Comparison of ENCODE assay signal across 9 mouse cellular contexts in the genomic region with DNA sequence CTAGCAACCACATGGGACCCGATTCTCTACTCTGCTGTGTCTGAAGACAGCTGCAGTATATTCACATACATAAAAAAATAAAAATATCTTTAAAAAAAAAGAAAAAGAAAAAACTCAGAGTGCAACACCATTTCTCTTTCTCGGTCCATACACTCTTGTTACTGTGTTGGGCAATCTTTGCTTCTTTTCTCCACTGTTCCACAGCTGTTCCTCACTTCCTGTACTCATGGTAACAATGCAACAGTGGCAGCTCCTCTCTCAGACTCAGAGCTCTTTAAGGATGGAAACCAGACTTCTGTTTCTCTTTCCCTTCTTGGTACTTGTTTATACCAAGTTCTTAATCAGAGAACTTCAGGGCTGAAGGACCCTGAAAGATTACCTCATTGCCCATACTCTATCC. TPM values are rescaled to one million over a fixed set of nuclear protein-coding genes. Genes with fewer than 3 reads are reported as not detected.
DNase-seq lines count a peak whose midpoint lies in the region; ATAC-seq and TF ChIP-seq lines count a peak whose summit lies in the region.
"Had no signal": no experiment of that assay in that cellular context is flagged by ENCODE, and none has a peak within 500 bp of the region (broad histone marks: within the 10 kb centered on the region; RNA-seq: fewer than 3 reads in every experiment).

No protein-coding gene starts in this region.

- peak overlapping the region; percentile 82 for H3K4me3 ChIP-seq in heart, embryonic 13.5 days
- H3K4me3 ChIP-seq in ES-Bruce4 (ENCODE audit: low read depth, low read length) (no peak overlapping the region), macrophage (ENCODE audit: inconsistent target) (peak overlapping the region; percentile 90)
- H3K4me3 ChIP-seq in hindbrain, embryonic 10.5 days, result peak overlapping the region; percentile 91
- H3K4me3 ChIP-seq in thymus, adult 2 months (ENCODE audit: control insufficient read depth, insufficient read depth, low read length), result no peak overlapping the region

- WGBS in heart, embryonic 13.5 days, result 85% methylated on average over 2 of the region's 2 CpGs
- 89% methylated on average over 2 of the region's 2 CpGs for WGBS in hindbrain, embryonic 10.5 days
- 43% methylated on average over 2 of the region's 2 CpGs for WGBS in macrophage (ENCODE audit: missing documents)
- 69% methylated on average over 2 of the region's 2 CpGs for WGBS in thymus, adult 2 months

- no peak for TF ChIP-seq EP300 in ES-Bruce4 (IDR thresholded peaks at IDR 0.05; ENCODE audit: insufficient read depth, low read depth, low read length)

- no peak for TF ChIP-seq POLR2A in ES-Bruce4 (IDR thresholded peaks at IDR 0.05; ENCODE audit: insufficient read depth, low read length)
- no peak for TF ChIP-seq POLR2A in thymus, adult 2 months (IDR thresholded peaks at IDR 0.05; ENCODE audit: control insufficient read depth, extremely low read depth, insufficient read depth, low read length, poor library complexity)

- ATAC-seq in heart, embryonic 13.5 days (ENCODE audit: extremely low read depth, insufficient number of reproducible peaks, low FRiP score, low TSS enrichment), result no peak

- peaks cover 27% of the 10 kb centered on the region for H3K4me1 ChIP-seq in heart, embryonic 13.5 days
- no peaks in the 10 kb centered on the region for H3K4me1 ChIP-seq in ES-Bruce4 (ENCODE audit: control insufficient read depth, insufficient read depth, low read length)
- peaks cover 23% of the 10 kb centered on the region for H3K4me1 ChIP-seq in hindbrain, embryonic 10.5 days (replicated peaks)
- peaks cover 8% of the 10 kb centered on the region for H3K4me1 ChIP-seq in thymus, adult 2 months (replicated peaks; ENCODE audit: control insufficient read depth, insufficient read depth, low read length)

- H3K9me3 ChIP-seq in heart, embryonic 13.5 days, result no peaks in the 10 kb centered on the region
- no peaks in the 10 kb centered on the region for H3K9me3 ChIP-seq in ES-Bruce4 (replicated peaks; ENCODE audit: control insufficient read depth, insufficient read depth, low read length, poor library complexity, severe bottlenecking)
- no peaks in the 10 kb centered on the region for H3K9me3 ChIP-seq in hindbrain, embryonic 10.5 days

- peak overlapping the region; percentile 84 for H3K4me2 ChIP-seq in heart, embryonic 13.5 days

- peaks cover 44% of the 10 kb centered on the region for H3K79me2 ChIP-seq in macrophage (ENCODE audit: inconsistent target)

- H3K36me3 ChIP-seq in heart, embryonic 13.5 days, result peaks cover 68% of the 10 kb centered on the region
- H3K36me3 ChIP-seq in ES-Bruce4 (ENCODE audit: control insufficient read depth, insufficient read depth, low read length, poor library complexity, severe bottlenecking) (peaks cover 24% of the 10 kb centered on the region), macrophage (ENCODE audit: inconsistent target) (peaks cover 25% of the 10 kb centered on the region)
- peaks cover 72% of the 10 kb centered on the region for H3K36me3 ChIP-seq in hindbrain, embryonic 10.5 days
- peaks cover 28% of the 10 kb centered on the region for H3K36me3 ChIP-seq in thymus, adult 2 months (ENCODE audit: control insufficient read depth, insufficient read depth, low read length)

- no peak for DNase-seq in heart, postnatal 14 days
- no peak for DNase-seq in hindbrain, embryonic 10.5 days (ENCODE audit: low spot score)
- DNase-seq in layer of hippocampus, postnatal 14 days (ENCODE audit: low spot score in 2 of 2), result no peak
- no peak for DNase-seq in spleen, postnatal 36 days (ENCODE audit: low spot score in 2 of 2)
- no peak for DNase-seq in thymus, adult 2 months

- peak overlapping the region; percentile 94 for H3K27ac ChIP-seq in heart, embryonic 13.5 days (replicated peaks)
- H3K27ac ChIP-seq in ES-Bruce4 (ENCODE audit: insufficient read depth, low read length), result no peak overlapping the region
- H3K27ac ChIP-seq in hindbrain, embryonic 10.5 days, result peak overlapping the region; percentile 98
- peak overlapping the region; percentile 85 for H3K27ac ChIP-seq in macrophage
- H3K27ac ChIP-seq in thymus, adult 2 months (ENCODE audit: control insufficient read depth, insufficient read depth, low read length), result no peak overlapping the region

- peak overlapping the region; percentile 96 for H3K9ac ChIP-seq in heart, embryonic 13.5 days
- H3K9ac ChIP-seq in ES-Bruce4 (ENCODE audit: low read depth, poor library complexity, severe bottlenecking), result peak overlapping the region; percentile 86

- TF ChIP-seq CTCF in ES-Bruce4 (IDR thresholded peaks at IDR 0.05; ENCODE audit: low read depth, low read length), result no peak
- no peak for TF ChIP-seq CTCF in thymus, adult 2 months (IDR thresholded peaks at IDR 0.05; ENCODE audit: borderline replicate concordance, control insufficient read depth, extremely low read depth, insufficient read depth, low read length, poor library complexity)

- intact Hi-C loops in heart, postnatal 14 days (cut with DNase I), result no loop called here

- H3K27me3 ChIP-seq in heart, embryonic 13.5 days (replicated peaks), result no peaks in the 10 kb centered on the region
- no peaks in the 10 kb centered on the region for H3K27me3 ChIP-seq in ES-Bruce4 (ENCODE audit: control insufficient read depth, insufficient read depth, low read length, poor library complexity, severe bottlenecking)
- no peaks in the 10 kb centered on the region for H3K27me3 ChIP-seq in hindbrain, embryonic 10.5 days (ENCODE audit: insufficient read depth, poor library complexity, severe bottlenecking)
- no peaks in the 10 kb centered on the region for H3K27me3 ChIP-seq in thymus, adult 2 months (ENCODE audit: control insufficient read depth, insufficient read depth, low read length)

RNA-seq across cellular contexts. Expression of a gene that starts 1.1 kb away (rescaled TPM):
- 26.8 and 27.7 TPM in 2 replicates for polyA plus RNA-seq in heart, embryonic 13.5 days (2015; fragmentation: Nextera tagmentation; extraction: Ambion mirVana)
- 10 to 100 TPM; 19.3 to 22.6 TPM for total RNA-seq in heart, postnatal 14 days (2021)
- polyA plus RNA-seq in ES-Bruce4 (2011; ENCODE audit: insufficient read depth, insufficient read length, low read depth, missing spikeins) (20.7 and 24.0 TPM in 2 replicates), macrophage (2018) (11.7 to 17.7 TPM (median 14.4 TPM) in 3 replicates)
- 55.9 and 56.8 TPM in 2 replicates for polyA plus RNA-seq in hindbrain, embryonic 10.5 days (2016; fragmentation: Nextera tagmentation; extraction: Ambion mirVana)
- total RNA-seq in macrophage (2018; cell fraction: chromatin; rRNA removed), result 10 to 100 TPM in 14 of 26 experiments, 1 to 10 TPM in 11, under 1 TPM in 1; 0.82 to 24.8 (median 12.2) TPM
- 10 to 100 TPM in 22 of 26 experiments, 1 to 10 TPM in 4; 5.5 to 18.9 (median 14.1) TPM for total RNA-seq in macrophage (2018; cell fraction: cytosol; rRNA removed)
- 10 to 100 TPM in 17 of 26 experiments, 1 to 10 TPM in 9; 3.5 to 23.2 (median 13.0) TPM for total RNA-seq in macrophage (2018; cell fraction: nucleus; rRNA removed)
- total RNA-seq in layer of hippocampus, postnatal 14 days (2021), result 10 to 100 TPM; 31.3 to 38.8 TPM
- 26.9 and 29.1 TPM in 2 replicates for polyA plus RNA-seq in thymus, adult 2 months (2012; rRNA removed)

RNA-seq across cellular contexts. Expression of a gene that starts 1.2 kb away (rescaled TPM):
- polyA plus RNA-seq in heart, embryonic 13.5 days (2015; fragmentation: Nextera tagmentation; extraction: Ambion mirVana), result 314 and 369 TPM in 2 replicates
- 100 to 1,000 TPM; 752 to 790 TPM for total RNA-seq in heart, postnatal 14 days (2021)
- 86.9 and 90.1 TPM in 2 replicates for polyA plus RNA-seq in ES-Bruce4 (2011; ENCODE audit: insufficient read depth, insufficient read length, low read depth, missing spikeins)
- 189 and 220 TPM in 2 replicates for polyA plus RNA-seq in hindbrain, embryonic 10.5 days (2016; fragmentation: Nextera tagmentation; extraction: Ambion mirVana)
- total RNA-seq in macrophage (2018; cell fraction: chromatin; rRNA removed), result 10 to 100 TPM in 25 of 26 experiments, 1 to 10 TPM in 1; 9.7 to 88.8 (median 48.3) TPM
- 100 to 1,000 TPM in 12 of 26 experiments, 10 to 100 TPM in 14; 68.1 to 131 (median 98.3) TPM for total RNA-seq in macrophage (2018; cell fraction: cytosol; rRNA removed)
- 10 to 100 TPM; 19.6 to 91.0 (median 53.1) TPM for total RNA-seq in macrophage (2018; cell fraction: nucleus; rRNA removed)
- polyA plus RNA-seq in macrophage (2018), result 67.4 to 116 TPM (median 113 TPM) in 3 replicates
- 100 to 1,000 TPM; 226 to 232 TPM for total RNA-seq in layer of hippocampus, postnatal 14 days (2021)
- 133 and 163 TPM in 2 replicates for polyA plus RNA-seq in thymus, adult 2 months (2012; rRNA removed)

RNA-seq across cellular contexts. Expression of a gene that starts 17.7 kb away (rescaled TPM):
- polyA plus RNA-seq in heart, embryonic 13.5 days (2015; fragmentation: Nextera tagmentation; extraction: Ambion mirVana), result 9.8 and 12.9 TPM in 2 replicates
- total RNA-seq in heart, postnatal 14 days (2021), result 1 to 10 TPM; 4.3 to 6.3 TPM
- polyA plus RNA-seq in ES-Bruce4 (2011; ENCODE audit: insufficient read depth, insufficient read length, low read depth, missing spikeins), result 0.94 and 2.1 TPM in 2 replicates
- polyA plus RNA-seq in hindbrain, embryonic 10.5 days (2016; fragmentation: Nextera tagmentation; extraction: Ambion mirVana), result 2.4 and 9.6 TPM in 2 replicates
- not detected for total RNA-seq in macrophage (2018; cell fraction: chromatin; rRNA removed)
- total RNA-seq in macrophage (2018; cell fraction: cytosol; rRNA removed), result not detected
- total RNA-seq in macrophage (2018; cell fraction: nucleus; rRNA removed), result not detected
- not detected in 3 replicates for polyA plus RNA-seq in macrophage (2018)
- total RNA-seq in layer of hippocampus, postnatal 14 days (2021), result 100 to 1,000 TPM; 172 to 176 TPM
- 2.5 and 4.9 TPM in 2 replicates for polyA plus RNA-seq in thymus, adult 2 months (2012; rRNA removed)
- total RNA-seq: neutrophil, adult 5-6 weeks had no signal

RNA-seq across cellular contexts. Expression of a gene that starts 36.8 kb away (rescaled TPM):
- 93.9 and 98.7 TPM in 2 replicates for polyA plus RNA-seq in heart, embryonic 13.5 days (2015; fragmentation: Nextera tagmentation; extraction: Ambion mirVana)
- 10 to 100 TPM; 87.1 to 89.0 TPM for total RNA-seq in heart, postnatal 14 days (2021)
- polyA plus RNA-seq in ES-Bruce4 (2011; ENCODE audit: insufficient read depth, insufficient read length, low read depth, missing spikeins) (182 and 183 TPM in 2 replicates), macrophage (2018) (34.7 to 38.9 TPM (median 36.7 TPM) in 3 replicates)
- polyA plus RNA-seq in hindbrain, embryonic 10.5 days (2016; fragmentation: Nextera tagmentation; extraction: Ambion mirVana), result 129 and 141 TPM in 2 replicates
- total RNA-seq in macrophage (2018; cell fraction: chromatin; rRNA removed), result 100 to 1,000 TPM; 117 to 284 (median 186) TPM
- 10 to 100 TPM; 29.8 to 46.3 (median 40.2) TPM for total RNA-seq in macrophage (2018; cell fraction: cytosol; rRNA removed)
- 100 to 1,000 TPM; 100 to 241 (median 155) TPM for total RNA-seq in macrophage (2018; cell fraction: nucleus; rRNA removed)
- total RNA-seq in layer of hippocampus, postnatal 14 days (2021), result 100 to 1,000 TPM; 117 to 120 TPM
- 92.7 and 96.2 TPM in 2 replicates for polyA plus RNA-seq in thymus, adult 2 months (2012; rRNA removed)

RNA-seq across cellular contexts. Expression of a gene that starts 56.4 kb away (rescaled TPM):
- 205 and 253 TPM in 2 replicates for polyA plus RNA-seq in heart, embryonic 13.5 days (2015; fragmentation: Nextera tagmentation; extraction: Ambion mirVana)
- total RNA-seq in heart, postnatal 14 days (2021), result 100 to 1,000 TPM; 184 to 190 TPM
- polyA plus RNA-seq in ES-Bruce4 (2011; ENCODE audit: insufficient read depth, insufficient read length, low read depth, missing spikeins) (263 and 277 TPM in 2 replicates), macrophage (2018) (83.8 to 94.4 TPM (median 87.4 TPM) in 3 replicates)
- 234 and 244 TPM in 2 replicates for polyA plus RNA-seq in hindbrain, embryonic 10.5 days (2016; fragmentation: Nextera tagmentation; extraction: Ambion mirVana)
- 100 to 1,000 TPM in 21 of 26 experiments, 10 to 100 TPM in 5; 54.6 to 183 (median 126) TPM for total RNA-seq in macrophage (2018; cell fraction: chromatin; rRNA removed)
- total RNA-seq in macrophage (2018; cell fraction: cytosol; rRNA removed), result 100 to 1,000 TPM in 9 of 26 experiments, 10 to 100 TPM in 17; 79.1 to 113 (median 93.9) TPM
- total RNA-seq in macrophage (2018; cell fraction: nucleus; rRNA removed), result 100 to 1,000 TPM in 12 of 26 experiments, 10 to 100 TPM in 14; 51.8 to 170 (median 97.6) TPM
- total RNA-seq in layer of hippocampus, postnatal 14 days (2021), result 100 to 1,000 TPM; 134 to 139 TPM
- 44.2 and 57.2 TPM in 2 replicates for polyA plus RNA-seq in thymus, adult 2 months (2012; rRNA removed)

Comparison
In these comparisons a context has a peak if more than half of its experiments do, and no peak if none do; other contexts are left out.
1. H3K27ac ChIP-seq: peak in heart, embryonic 13.5 days (single experiment), hindbrain, embryonic 10.5 days (single experiment) and macrophage (single experiment); none in ES-Bruce4 (single experiment) and thymus, adult 2 months (single experiment).
2. H3K4me3 ChIP-seq: peak in heart, embryonic 13.5 days (single experiment), hindbrain, embryonic 10.5 days (single experiment) and macrophage (single experiment); none in ES-Bruce4 (single experiment) and thymus, adult 2 months (single experiment).